Mouse (Mus musculus) lung, embryonic 15.5 days (tissue): ENCODE measurements around the gene Klf15. TPM values are rescaled to one million over a fixed set of nuclear protein-coding genes. Genes with fewer than 3 reads are reported as not detected.

ENCODE experiments used
- ATAC-seq: fragments of 200-750 bp; cut with Nextera tagmentation; 2 replicates; pipeline ENCODE4 v1.8.0; 2017; ENCODE audit warnings: moderate number of reproducible peaks, borderline replicate concordance; ENCODE audit not compliant: low FRiP score, low TSS enrichment; ENCODE audit errors: extremely low read depth
- H3K27ac ChIP-seq: fragments of 300-500 bp; sonication (generic); 2 replicates; pipeline ENCODE4 v1.5.1; 2015; ENCODE audit warnings: moderate library complexity, mild to moderate bottlenecking, inconsistent platforms
- H3K27me3 ChIP-seq: fragments of 300-500 bp; sonication (generic); 2 replicates; pipeline ENCODE4 v1.6.1; 2015; ENCODE audit warnings: inconsistent platforms
- H3K36me3 ChIP-seq: fragments of 300-500 bp; sonication (generic); 2 replicates; pipeline ENCODE4 v1.6.1; 2015; ENCODE audit warnings: inconsistent platforms
- H3K4me1 ChIP-seq: fragments of 300-500 bp; sonication (generic); 2 replicates; pipeline ENCODE4 v1.6.1; 2015; ENCODE audit warnings: inconsistent platforms
- H3K4me2 ChIP-seq: fragments of 300-500 bp; sonication (generic); 2 replicates; pipeline ENCODE4 v1.6.1; 2015; ENCODE audit warnings: inconsistent platforms, mild to moderate bottlenecking, moderate library complexity
- H3K4me3 ChIP-seq: fragments of 300-500 bp; sonication (generic); 2 replicates; pipeline ENCODE4 v1.5.1; 2015; ENCODE audit warnings: mild to moderate bottlenecking, inconsistent platforms
- H3K9ac ChIP-seq: fragments of 300-500 bp; sonication (generic); 2 replicates; pipeline ENCODE4 v1.6.1; 2015; ENCODE audit warnings: inconsistent platforms
- H3K9me3 ChIP-seq: fragments of 300-500 bp; sonication (generic); 2 replicates; pipeline ENCODE4 v1.6.1; 2016; ENCODE audit warnings: inconsistent platforms
- WGBS: fragments of 180-500 bp; shearing (Covaris S2); methylation state at CpG from one replicate; pipeline ENCODE4 v1.1.7; 2015; 5-methylcytosine and 5-hydroxymethylcytosine counted together
- polyA plus RNA-seq: library from polyadenylated mRNA; unstranded; fragments of >200 nt; fragmentation: Nextera tagmentation; extraction: Ambion mirVana; gene quantifications from 2 replicates; pipeline ENCODE4 v1.2.1, GENCODE M21; 2015

The Klf15 gene
- polyA plus RNA-seq, 1 experiment from 2014 or later = 13.5 TPM

GRCm38 (mm10) chr6:90514369-90514768 is 52.0 kb downstream of the Klf15 start:
- no peak overlapping the region for H3K4me3 ChIP-seq
- ATAC-seq = 0 out of 2 replicates have a peak, but pooled peaks have one; percentile 32
- H3K4me2 ChIP-seq = no peak overlapping the region
- H3K9ac ChIP-seq = no peak overlapping the region
- 0 out of 2 replicates have a peak overlapping the region, but pooled peaks have one; percentile 19 for H3K27ac ChIP-seq
- no peaks in the 10 kb centered on the region for H3K27me3 ChIP-seq
- H3K36me3 ChIP-seq = no peaks in the 10 kb centered on the region
- H3K4me1 ChIP-seq = 0 out of 2 replicates have a peak, but pooled peaks cover 3% of the 10 kb centered on the region
- no peaks in the 10 kb centered on the region for H3K9me3 ChIP-seq

GRCm38 (mm10) chr6:90514883-90515405 is 52.6 kb downstream of the Klf15 start:
- 36% methylated on average over 4 of the region's 4 CpGs for WGBS
- H3K27me3 ChIP-seq = no peaks in the 10 kb centered on the region
- no peak overlapping the region for H3K9ac ChIP-seq
- H3K4me2 ChIP-seq = no peak overlapping the region
- H3K9me3 ChIP-seq = no peaks in the 10 kb centered on the region
- peak; percentile 77 for ATAC-seq
- 0 out of 2 replicates have a peak, but pooled peaks cover 3% of the 10 kb centered on the region for H3K4me1 ChIP-seq
- 0 out of 2 replicates have a peak overlapping the region, but pooled peaks have one; percentile 19 for H3K27ac ChIP-seq
- H3K36me3 ChIP-seq = no peaks in the 10 kb centered on the region
- no peak overlapping the region for H3K4me3 ChIP-seq

GRCm38 (mm10) chr6:90518892-90519291 is 56.5 kb downstream of the Klf15 start:
- no peak for ATAC-seq
- Histone ChIP-seq H3K9ac (no peak overlapping the region), H3K36me3 (no peaks in the 10 kb centered on the region), H3K9me3 (no peaks in the 10 kb centered on the region), H3K4me1 (0 out of 2 replicates have a peak, but pooled peaks cover 3% of the 10 kb centered on the region), H3K27ac (no peak overlapping the region), H3K4me2 (no peak overlapping the region), H3K27me3 (no peaks in the 10 kb centered on the region), H3K4me3 (no peak overlapping the region)
- WGBS = 17% methylated on average over 3 of the region's 3 CpGs

- Histone ChIP-seq H3K4me1 (0 out of 2 replicates have a peak, but pooled peaks cover 3% of the 10 kb centered on the region), H3K36me3 (no peaks in the 10 kb centered on the region), H3K4me3 (no peak overlapping the region), H3K9me3 (no peaks in the 10 kb centered on the region), H3K9ac (no peak overlapping the region), H3K4me2 (no peak overlapping the region), H3K27me3 (no peaks in the 10 kb centered on the region), H3K27ac (no peak overlapping the region)
- 34% methylated on average over 5 of the region's 5 CpGs for WGBS
- no peak for ATAC-seq
Observed at GRCm38 (mm10) chr6:90519375-90519774, 57.0 kb downstream of the Klf15 start.

Other genes starting within 250 kb of the Klf15 start
- 0.14 TPM in 1 of 2 replicates, not detected in the other for gene Vmn1r53, start 238.1 kb upstream of the Klf15 start, polyA plus RNA-seq
- gene Vmn1r54, start 216.3 kb upstream of the Klf15 start, polyA plus RNA-seq = not detected in 2 replicates
- gene BC048671, start 161.4 kb upstream of the Klf15 start, polyA plus RNA-seq = not detected in 2 replicates
- gene Chst13, start 137.4 kb upstream of the Klf15 start, polyA plus RNA-seq = 0.11 TPM in 1 of 2 replicates, not detected in the other
- gene Uroc1, start 129.3 kb upstream of the Klf15 start, polyA plus RNA-seq = 0.25 TPM in 1 of 2 replicates, not detected in the other
- 7.5 and 7.6 TPM in 2 replicates for gene Zxdc, start 93.1 kb upstream of the Klf15 start, polyA plus RNA-seq
- gene Cfap100, start 33.8 kb upstream of the Klf15 start, polyA plus RNA-seq = 0.50 and 0.68 TPM in 2 replicates
- 1.4 and 2.1 TPM in 2 replicates for gene Aldh1l1, start 23.9 kb downstream of the Klf15 start, polyA plus RNA-seq
- 5.2 and 6.3 TPM in 2 replicates for gene Slc41a3, start 142.1 kb downstream of the Klf15 start, polyA plus RNA-seq